Mouse (Mus musculus) cerebral cortex, adult 2 months (tissue): ENCODE measurements around the gene Galr3.

ENCODE experiments used
- WGBS: fragments of 180-500 bp; shearing (Covaris S2); methylation state at CpG from one replicate; pipeline ENCODE4 v1.1.7; 2018; 5-methylcytosine and 5-hydroxymethylcytosine counted together

The Galr3 gene

DNA sequence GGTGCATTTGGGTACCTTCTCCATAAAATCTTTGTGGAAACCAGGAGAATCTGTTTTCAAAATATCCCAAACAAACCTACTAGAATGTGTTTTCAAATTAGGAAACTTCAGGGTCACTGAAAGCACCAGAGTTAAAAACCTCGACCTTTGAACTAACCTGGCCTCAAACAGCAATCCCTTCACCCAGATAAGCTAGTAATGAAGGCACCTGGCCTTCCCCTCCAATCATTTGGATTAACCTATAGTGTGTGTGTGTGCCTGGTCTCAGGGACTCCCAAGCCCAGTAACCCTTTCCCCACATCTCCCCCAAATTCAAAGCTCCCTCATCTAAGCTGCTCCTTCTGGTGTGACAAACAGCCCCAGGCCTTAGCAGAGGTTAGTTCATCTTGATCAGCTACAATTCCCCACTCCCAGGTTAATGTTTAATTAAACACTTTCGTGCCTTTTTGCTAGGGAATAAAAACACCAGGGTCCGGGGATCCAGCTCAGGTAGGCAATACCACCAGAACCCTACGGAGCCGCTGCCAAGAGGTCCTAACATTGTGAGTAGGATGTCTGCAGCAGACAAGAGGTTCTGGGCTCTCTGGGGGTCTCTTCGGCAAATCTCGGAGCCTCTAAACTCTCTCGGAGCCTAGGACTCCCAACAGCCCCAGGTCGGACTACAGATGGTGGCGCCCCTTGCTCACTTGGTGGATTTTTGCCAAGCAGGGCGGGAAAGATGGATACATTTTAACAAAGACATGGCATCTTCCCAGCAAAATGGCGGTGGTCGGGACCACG, 15.0 kb upstream of the Galr3 start:
- WGBS, result 58% methylated on average over 14 of the region's 14 CpGs

DNA sequence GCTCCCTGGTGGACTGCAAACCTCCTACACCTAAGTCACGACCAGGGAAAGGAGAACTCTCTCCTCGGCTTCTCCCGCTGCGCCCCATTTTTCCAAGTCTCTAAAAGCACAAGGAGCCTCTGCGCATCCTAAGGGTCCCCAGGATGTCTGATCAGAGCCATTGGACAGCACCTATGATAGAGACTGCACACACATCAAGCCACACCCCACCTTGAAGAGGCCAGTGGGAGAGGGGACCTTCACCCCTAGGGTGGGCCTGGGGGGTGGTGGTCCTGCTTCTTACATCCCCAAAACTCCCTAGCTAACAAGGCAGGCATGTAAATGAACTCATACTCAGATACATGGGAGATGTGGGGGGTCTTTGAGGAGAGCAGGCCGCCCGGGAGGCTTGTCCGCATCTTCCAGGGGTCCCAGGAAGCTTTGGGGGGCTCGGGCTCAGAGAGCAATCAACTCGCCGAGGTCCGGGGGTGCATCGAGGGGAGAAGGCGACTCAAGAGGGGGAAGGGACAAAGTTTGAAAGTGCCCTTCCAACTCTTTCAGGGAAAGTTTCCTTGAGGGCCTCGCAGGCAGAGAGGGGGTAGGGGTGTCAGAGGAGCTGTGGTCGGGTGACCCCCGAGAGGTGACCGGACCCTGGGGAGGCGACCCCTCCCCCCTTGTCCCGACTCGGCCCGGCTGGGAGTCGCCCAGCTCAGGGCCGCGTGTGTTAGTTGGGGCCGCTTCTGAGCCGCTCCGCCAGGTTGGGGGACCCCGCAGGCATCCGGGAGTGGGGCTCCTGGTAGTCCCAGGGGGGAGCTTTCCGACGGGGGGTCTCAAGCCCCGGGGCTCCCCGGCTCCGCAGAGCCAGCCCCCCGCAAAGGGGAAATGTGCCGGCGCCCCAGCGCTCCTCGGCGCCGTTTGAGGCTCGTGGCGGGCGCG, 14.1 kb upstream of the Galr3 start:
- WGBS, result 7% methylated on average over 46 of the region's 46 CpGs

GRCm38 (mm10) chr15:79028237-79028738, 13.4 kb upstream of the Galr3 start, which contains the start of gene H1f0:
TSS of gene H1f0 (plus strand) at chr15:79028450.
- under 1% methylated on average over 58 of the region's 58 CpGs for WGBS

DNA sequence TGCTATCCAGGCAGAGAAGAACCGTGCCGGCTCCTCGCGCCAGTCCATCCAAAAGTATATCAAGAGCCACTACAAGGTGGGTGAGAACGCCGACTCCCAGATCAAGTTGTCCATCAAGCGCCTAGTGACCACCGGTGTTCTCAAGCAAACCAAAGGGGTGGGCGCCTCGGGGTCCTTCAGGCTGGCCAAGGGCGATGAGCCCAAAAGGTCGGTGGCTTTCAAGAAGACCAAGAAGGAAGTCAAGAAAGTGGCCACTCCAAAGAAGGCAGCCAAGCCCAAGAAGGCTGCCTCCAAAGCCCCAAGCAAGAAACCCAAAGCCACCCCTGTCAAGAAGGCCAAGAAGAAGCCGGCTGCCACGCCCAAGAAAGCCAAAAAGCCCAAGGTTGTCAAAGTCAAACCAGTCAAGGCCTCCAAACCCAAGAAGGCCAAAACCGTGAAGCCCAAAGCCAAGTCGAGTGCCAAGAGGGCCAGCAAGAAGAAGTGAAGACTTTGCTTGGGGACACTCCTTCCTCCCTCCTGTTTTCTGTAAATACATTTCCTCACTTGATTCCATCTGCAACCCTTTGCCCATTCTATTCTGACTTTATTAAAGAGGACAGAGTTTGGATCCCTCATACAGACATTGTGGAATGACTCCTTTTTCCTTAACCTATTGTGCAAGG, 12.7 kb upstream of the Galr3 start:
- 18% methylated on average over 16 of the region's 16 CpGs for WGBS

GRCm38 (mm10) chr15:79029519-79030241, 12.0 kb upstream of the Galr3 start:
- WGBS, result 7% methylated on average over 11 of the region's 11 CpGs

GRCm38 (mm10) chr15:79030551-79031435, 10.9 kb upstream of the Galr3 start:
- 2% methylated on average over 52 of the region's 52 CpGs for WGBS

DNA sequence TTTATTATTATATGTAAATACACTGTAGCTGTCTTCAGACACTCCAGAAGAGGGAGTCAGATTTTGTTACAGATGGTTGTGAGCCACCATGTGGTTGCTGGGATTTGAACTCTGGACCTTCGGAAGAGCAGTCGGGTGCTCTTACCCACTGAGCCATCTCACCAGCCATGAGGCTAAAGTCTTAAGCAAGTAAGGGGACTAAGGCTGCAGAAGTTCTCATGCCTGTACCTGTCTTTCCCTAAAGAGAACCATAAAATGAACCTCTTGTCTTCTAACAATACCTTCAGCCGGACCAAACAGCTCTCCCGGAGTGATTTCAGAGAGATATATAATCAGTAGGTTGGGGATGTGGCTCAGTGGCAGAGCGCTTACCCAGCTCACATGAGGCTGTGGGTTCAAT, 9.8 kb upstream of the Galr3 start:
- WGBS, result 93% methylated on average over 5 of the region's 5 CpGs

- 10% methylated on average over 14 of the region's 14 CpGs for WGBS
Observed at GRCm38 (mm10) chr15:79037913-79038328, 3.8 kb upstream of the Galr3 start.

DNA sequence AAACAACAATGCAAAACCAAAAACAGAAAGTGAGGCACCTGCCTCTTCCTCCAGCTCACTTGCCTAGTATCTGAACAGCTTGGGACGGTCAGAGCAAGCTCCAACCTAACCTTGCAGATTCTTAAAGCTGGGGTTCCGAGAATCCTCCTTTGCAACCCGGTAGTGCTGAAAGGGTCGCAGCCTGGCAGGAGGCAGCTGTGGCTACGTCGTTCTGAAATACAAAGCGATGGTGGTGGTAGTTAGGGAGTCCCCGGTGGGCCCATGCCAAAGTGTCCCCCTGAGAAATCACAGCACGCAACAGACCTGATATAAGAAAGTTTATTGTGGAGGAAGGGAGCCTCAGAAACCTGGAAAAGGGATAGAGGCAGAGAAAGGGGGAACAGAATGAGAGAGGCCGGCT, 3.4 kb upstream of the Galr3 start:
- WGBS, result 78% methylated on average over 10 of the region's 10 CpGs

- WGBS, result 36% methylated on average over 7 of the region's 7 CpGs
Observed at GRCm38 (mm10) chr15:79038853-79039252, 2.8 kb upstream of the Galr3 start.

DNA sequence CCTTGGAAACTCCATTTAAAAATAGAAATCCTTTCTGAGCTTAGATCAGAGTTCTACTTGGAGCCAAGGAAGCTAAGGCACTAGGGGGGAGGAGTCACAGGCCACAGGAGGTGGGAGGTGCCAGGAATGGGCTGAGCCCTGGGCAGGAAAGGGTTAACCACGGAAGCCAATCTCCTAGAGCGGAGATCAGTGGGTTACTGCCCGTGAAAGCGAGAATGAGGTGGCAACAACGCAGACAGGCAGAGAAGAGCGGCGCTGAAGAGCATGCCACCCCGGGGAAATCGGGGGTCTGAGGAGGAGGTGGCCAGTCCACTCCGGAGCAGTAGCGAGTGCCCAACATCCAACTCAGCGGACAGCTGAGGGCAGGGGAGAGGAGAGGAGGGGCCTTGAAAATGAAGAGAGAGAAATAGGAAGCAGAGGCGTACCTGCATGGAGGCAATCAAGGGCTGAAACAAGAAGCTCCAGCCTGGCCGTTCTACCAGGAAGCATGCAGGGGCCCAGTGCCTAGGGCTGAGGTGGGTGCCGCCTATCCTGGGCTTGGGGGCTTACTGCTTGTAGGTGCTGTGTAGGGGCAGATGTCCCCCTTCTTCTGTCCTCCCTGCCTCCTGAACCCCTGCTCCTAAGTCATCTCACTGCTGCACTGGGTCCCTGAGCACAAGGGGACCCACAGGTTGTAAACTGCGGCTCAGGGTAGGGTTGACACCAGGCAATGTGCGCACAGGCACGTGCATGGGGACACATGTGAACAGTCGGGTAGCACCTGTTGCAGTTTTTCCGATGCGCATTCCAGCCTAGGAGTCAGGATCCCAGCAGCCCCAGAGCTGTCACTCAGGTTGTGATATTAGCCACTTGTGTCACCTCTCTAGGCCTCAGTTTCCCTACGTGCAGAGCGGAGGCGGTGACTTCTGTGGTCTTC, 926 bp upstream of the Galr3 start:
- 28% methylated on average over 24 of the region's 24 CpGs for WGBS

- 1% methylated on average over 105 of the region's 105 CpGs for WGBS
Observed at GRCm38 (mm10) chr15:79042721-79043491, 1.2 kb downstream of the Galr3 start.

- 45% methylated on average over 4 of the region's 4 CpGs for WGBS
Observed at GRCm38 (mm10) chr15:79044837-79045236, 3.2 kb downstream of the Galr3 start.

DNA sequence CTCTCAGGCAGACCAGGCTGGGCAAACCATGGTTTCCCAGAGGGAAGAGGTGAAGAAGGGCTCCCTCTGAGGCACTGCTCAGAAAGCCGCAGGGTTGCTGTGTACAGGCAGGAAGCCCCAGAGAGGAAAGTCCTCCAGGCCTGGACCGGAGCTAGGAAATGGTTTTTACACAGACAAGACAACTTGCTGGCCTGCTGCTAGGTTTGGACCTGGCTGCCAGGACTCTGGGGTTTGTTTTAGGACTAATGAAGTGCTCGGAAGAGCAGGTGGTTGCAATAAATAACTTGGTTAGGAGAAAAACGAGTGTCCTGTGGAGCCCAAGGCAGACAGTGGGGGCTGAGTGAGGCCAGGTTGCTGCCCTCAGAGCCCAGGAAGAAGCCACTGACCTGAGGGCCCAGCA, 6.5 kb downstream of the Galr3 start:
- 63% methylated on average over 4 of the region's 4 CpGs for WGBS

- 48% methylated on average over 9 of the region's 9 CpGs for WGBS
Observed at GRCm38 (mm10) chr15:79050160-79050845, 8.6 kb downstream of the Galr3 start.

- WGBS, result 83% methylated on average over 2 of the region's 2 CpGs
Observed at GRCm38 (mm10) chr15:79050964-79051363, 9.3 kb downstream of the Galr3 start.

DNA sequence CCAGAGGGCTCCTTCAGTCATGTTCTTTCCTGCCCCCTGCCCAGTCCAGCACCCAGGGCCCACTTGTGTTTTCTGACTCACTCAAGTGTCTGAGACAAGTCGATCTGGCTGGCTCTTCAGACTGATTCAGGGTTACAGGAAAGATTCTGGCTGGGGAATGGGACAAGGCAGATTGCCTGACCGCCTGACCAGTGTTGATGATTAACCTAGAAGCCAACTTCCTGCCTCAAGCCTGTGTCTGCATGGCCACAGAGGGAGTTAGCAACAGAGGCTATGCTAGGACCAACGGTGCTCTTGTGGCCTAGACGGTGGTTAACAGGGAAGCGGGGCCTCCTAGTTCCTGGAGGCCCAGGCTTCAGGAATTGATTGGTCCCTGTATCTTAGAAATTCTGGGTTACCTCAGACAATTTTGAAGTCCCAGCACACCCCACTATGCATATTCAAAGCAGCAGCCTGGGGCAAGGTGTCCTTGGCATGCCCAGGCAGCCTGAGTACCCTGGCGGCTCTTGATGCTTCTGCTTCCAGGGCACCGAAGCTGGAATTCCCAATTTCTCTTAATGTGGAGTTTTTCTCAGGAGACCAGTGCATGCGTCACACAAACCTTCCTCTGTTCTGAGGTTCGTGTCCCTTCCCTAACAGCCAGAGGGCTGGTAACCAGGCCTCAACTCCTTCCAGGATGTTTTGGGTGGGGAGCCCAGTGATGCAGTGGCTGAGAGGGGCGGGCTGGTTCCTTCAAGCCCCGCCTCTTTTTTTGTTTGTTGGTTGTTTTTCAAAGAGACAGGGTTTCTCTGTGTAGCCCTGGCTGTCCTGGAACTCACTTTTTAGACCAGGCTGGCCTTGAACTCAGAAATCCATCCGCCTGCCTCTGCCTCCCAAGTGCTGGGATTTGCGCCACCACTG, 10.0 kb downstream of the Galr3 start:
- WGBS, result 78% methylated on average over 13 of the region's 13 CpGs
